Mouse (Mus musculus): Measurements from ENCODE around the gene Ercc1. TPM values are rescaled to one million over a fixed set of nuclear protein-coding genes. Genes with fewer than 3 reads are reported as not detected.

Gene Ercc1
- total RNA-seq, 4 experiments from 2014 or later: 27.1 to 33.7 (median 28.7) TPM

- no peak for DNase-seq (ENCODE audit: low spot score in 2 of 2)
Measured at GRCm38 (mm10) chr7:19309278-19309883, 35.2 kb upstream of the Ercc1 start.

- peak; percentile 91 to 96 for DNase-seq (ENCODE audit: low spot score in 2 of 2)
Measured at GRCm38 (mm10) chr7:19309884-19310641, 34.5 kb upstream of the Ercc1 start, which contains the start of gene Fosb. Gene Fosb, minus strand, starts transcription at chr7:19310051.

GRCm38 (mm10) chr7:19311991-19312390, 32.6 kb upstream of the Ercc1 start:
- no peak for DNase-seq (ENCODE audit: low spot score in 2 of 2)

- DNase-seq (ENCODE audit: low spot score in 2 of 2): no peak
Measured at GRCm38 (mm10) chr7:19314033-19314432, 30.5 kb upstream of the Ercc1 start.

GRCm38 (mm10) chr7:19316451-19317161, 28.0 kb upstream of the Ercc1 start:
- DNase-seq (ENCODE audit: low spot score in 2 of 2): no peak

- DNase-seq (ENCODE audit: low spot score in 2 of 2): no peak
Measured at GRCm38 (mm10) chr7:19318201-19318600, 26.4 kb upstream of the Ercc1 start.

GRCm38 (mm10) chr7:19318676-19319075, 25.9 kb upstream of the Ercc1 start:
- DNase-seq (ENCODE audit: low spot score in 2 of 2): no peak

GRCm38 (mm10) chr7:19319458-19319857, 25.1 kb upstream of the Ercc1 start:
- no peak for DNase-seq (ENCODE audit: low spot score in 2 of 2)

- peak; percentile 92 to 95 for DNase-seq (ENCODE audit: low spot score in 2 of 2)
Measured at GRCm38 (mm10) chr7:19319906-19320305, 24.7 kb upstream of the Ercc1 start.

GRCm38 (mm10) chr7:19320637-19321036, 23.9 kb upstream of the Ercc1 start:
- DNase-seq (ENCODE audit: low spot score in 2 of 2): no peak

GRCm38 (mm10) chr7:19321464-19321863, 23.1 kb upstream of the Ercc1 start:
- DNase-seq (ENCODE audit: low spot score in 2 of 2): no peak

GRCm38 (mm10) chr7:19322489-19322888, 22.1 kb upstream of the Ercc1 start:
- DNase-seq (ENCODE audit: low spot score in 2 of 2): no peak

- DNase-seq (ENCODE audit: low spot score in 2 of 2): no peak
Measured at GRCm38 (mm10) chr7:19324221-19324620, 20.4 kb upstream of the Ercc1 start.

GRCm38 (mm10) chr7:19325262-19326199, 19.0 kb upstream of the Ercc1 start:
- no peak for DNase-seq (ENCODE audit: low spot score in 2 of 2)

- peak; percentile 85 to 86 for DNase-seq (ENCODE audit: low spot score in 2 of 2)
Measured at GRCm38 (mm10) chr7:19326359-19326758, 18.2 kb upstream of the Ercc1 start.

GRCm38 (mm10) chr7:19327128-19327527, 17.4 kb upstream of the Ercc1 start:
- peak; percentile 75 to 85 for DNase-seq (ENCODE audit: low spot score in 2 of 2)

GRCm38 (mm10) chr7:19327782-19328181, 16.8 kb upstream of the Ercc1 start:
- no peak for DNase-seq (ENCODE audit: low spot score in 2 of 2)

- no peak for DNase-seq (ENCODE audit: low spot score in 2 of 2)
Measured at GRCm38 (mm10) chr7:19328425-19328824, 16.2 kb upstream of the Ercc1 start.

GRCm38 (mm10) chr7:19331910-19332309, 12.7 kb upstream of the Ercc1 start:
- DNase-seq (ENCODE audit: low spot score in 2 of 2): no peak

GRCm38 (mm10) chr7:19332709-19333352, 11.7 kb upstream of the Ercc1 start:
- DNase-seq (ENCODE audit: low spot score in 2 of 2): peak; percentile 67 to 81

- no peak for DNase-seq (ENCODE audit: low spot score in 2 of 2)
Measured at GRCm38 (mm10) chr7:19335583-19335982, 9.0 kb upstream of the Ercc1 start.
